Mouse (Mus musculus) CD4-positive, CD25-positive, alpha-beta regulatory T cell, adult 4 months (primary cell): Measurements from ENCODE around the gene Psmd2. TPM values are rescaled to one million over a fixed set of nuclear protein-coding genes. Genes with fewer than 3 reads are reported as not detected.

Experiments used
- ATAC-seq: one replicate; pipeline ENCODE4 v1.8.0; 2017
- polyA plus RNA-seq, 2 experiments: library from polyadenylated mRNA; unstranded; fragments of 100-300 nt; shearing (Covaris generic); gene quantifications; one replicate each; pipeline ENCODE4 v1.2.1; 2017

The Psmd2 gene
- 100 to 1,000 TPM; 179 to 222 TPM for polyA plus RNA-seq

DNA sequence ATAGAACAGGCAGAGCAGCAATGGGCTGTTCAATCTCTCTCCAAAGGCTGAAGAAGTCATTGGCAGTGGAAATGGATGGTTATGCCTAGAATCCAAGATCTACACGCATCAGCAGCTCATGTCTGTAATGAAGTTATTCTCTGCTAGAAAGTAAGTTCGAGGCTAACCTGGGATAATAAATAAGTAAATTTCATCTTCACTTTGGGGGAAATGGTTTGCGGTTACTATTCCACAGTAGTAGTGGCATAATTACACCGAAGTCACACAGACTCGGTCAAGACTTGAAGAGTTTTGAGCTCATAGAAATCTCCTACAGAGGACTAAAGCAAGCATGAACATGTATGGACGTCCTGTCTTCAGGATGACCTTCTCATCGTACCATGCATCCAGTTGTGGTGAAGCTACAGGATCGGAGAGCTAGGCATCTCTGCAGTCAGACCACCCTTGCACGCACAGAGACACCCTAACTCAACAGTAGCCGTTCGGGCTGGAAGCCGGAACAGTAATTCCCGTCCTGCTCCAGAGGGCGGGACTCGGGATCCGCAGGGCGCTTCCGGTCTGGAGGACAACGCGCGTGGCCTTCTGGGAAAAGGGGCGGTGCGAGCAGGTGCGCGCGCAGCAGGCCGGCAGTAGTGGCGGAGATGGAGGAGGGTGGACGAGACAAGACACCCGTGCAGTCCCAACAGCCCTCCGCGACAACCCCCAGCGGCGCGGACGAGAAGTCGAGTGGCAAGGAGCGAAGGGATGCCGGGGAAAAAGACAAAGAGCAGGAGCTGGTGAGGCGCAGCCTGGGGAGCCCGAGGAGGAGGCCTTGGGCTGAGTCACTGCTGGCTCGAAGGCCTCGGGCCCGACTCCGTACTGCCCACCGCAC, at the start of gene Psmd2:
TSS of gene Psmd2 (plus strand) at position 577 of the 871 bp plus-strand sequence.
- peak; percentile 97 for ATAC-seq

DNA sequence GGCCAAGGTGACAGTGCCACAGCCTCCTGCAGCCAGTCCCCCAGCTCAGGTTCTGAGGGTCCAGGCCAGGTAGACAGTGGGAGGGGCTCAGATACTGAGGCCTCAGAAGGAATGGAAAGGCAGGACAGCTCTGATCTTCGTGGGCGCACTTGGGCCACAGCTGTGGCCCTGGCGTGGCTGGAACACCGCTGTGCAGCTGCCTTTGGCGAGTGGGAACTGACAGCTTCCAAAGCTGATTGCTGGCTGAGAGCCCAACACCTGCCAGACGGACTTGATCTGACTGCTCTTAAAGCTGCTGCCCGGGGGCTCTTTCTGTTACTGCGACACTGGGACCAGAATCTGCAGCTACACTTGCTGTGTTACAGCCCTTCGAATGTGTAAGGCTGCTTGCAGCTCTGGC, 46.7 kb upstream of the Psmd2 start:
- ATAC-seq, result no peak

DNA sequence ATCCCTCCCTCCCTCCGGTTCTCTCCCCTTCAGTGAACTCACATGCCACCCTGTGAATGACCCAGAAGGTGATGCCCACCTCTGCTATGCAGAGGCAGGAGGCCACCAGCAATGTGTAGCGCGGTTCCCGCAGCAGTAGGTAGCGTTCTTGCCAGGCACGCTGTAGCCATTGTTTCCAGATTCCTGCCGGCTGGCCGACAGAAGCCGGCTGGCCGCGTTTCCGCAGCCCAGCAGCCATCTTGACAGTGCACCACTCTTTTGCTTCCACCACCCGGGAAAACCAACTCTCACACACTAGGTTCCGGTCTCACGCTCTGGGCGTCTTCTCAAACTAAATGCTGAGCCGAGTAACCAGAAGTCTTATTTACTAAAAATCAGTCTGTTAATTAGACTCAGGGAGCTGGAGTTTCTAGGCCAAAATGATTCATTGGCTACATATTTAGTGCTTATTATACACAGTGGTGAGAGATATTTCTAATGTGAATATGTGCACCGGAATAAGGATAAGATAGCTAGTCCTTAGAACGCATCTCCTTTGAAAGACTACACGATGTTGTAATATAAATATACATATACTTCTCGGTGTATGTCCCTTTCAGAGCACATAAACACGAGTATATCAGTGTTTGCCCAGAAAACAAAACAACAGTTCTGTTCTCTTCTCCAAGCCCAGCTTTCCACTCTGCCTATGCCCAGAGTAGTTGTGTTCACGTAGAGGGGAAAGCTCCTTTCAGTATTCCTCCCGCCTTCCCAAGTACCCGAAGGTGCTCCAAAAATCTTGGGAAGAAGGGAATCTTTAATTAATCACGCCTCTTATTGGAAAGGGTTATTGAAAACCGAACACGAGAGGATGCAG, 40.7 kb upstream of the Psmd2 start:
- peak; percentile 73 for ATAC-seq

DNA sequence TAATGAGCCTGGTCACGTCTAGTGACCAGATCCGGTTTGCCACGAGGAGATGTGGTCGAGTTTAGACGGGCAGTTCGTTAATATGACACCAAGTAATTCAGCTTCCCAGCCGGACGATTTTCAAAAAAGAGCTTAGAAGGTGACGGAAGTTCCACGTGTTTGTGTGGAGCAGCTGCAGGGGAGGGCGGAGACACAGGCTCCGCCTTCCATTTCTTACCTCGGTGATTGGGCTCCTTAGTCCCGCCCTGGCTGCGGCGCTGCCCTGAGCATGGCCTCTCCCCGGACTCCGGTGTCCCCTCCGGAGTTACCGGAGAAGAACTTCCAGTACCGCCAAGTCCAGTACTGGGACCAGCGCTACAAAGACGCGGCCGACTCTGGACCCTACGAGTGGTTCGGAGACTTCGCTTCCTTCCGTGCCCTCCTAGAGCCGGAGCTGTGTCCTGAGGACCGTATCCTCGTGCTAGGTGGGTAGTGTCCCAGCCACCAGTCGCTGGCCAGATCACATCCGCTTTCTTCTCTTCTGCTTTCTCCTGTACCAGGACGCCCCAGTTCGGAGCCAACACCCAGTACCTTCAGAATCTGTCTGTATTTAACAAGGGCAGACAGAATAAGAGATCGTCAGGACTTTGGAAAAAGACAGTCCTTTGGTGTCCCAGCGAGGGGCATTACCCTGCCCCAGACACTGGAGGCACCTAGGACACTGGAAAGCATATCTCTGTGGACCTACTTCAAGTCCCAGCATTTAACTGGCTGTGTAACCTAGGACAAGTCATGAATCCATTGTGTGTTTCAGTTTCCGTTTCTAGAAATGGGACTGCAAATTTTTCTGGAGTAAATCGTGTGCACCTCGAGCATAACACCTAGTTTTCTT, 39.9 kb upstream of the Psmd2 start, which contains the start of the genes Eef1akmt4, Gm49333 and Alg3:
TSS of gene Eef1akmt4 (plus strand) at position 237 of the 871 bp plus-strand sequence.
TSS of gene Gm49333 (plus strand) at position 254 of the 871 bp plus-strand sequence.
TSS of gene Alg3 (minus strand) at position 379 of the 871 bp plus-strand sequence.
- peak; percentile 97 for ATAC-seq

DNA sequence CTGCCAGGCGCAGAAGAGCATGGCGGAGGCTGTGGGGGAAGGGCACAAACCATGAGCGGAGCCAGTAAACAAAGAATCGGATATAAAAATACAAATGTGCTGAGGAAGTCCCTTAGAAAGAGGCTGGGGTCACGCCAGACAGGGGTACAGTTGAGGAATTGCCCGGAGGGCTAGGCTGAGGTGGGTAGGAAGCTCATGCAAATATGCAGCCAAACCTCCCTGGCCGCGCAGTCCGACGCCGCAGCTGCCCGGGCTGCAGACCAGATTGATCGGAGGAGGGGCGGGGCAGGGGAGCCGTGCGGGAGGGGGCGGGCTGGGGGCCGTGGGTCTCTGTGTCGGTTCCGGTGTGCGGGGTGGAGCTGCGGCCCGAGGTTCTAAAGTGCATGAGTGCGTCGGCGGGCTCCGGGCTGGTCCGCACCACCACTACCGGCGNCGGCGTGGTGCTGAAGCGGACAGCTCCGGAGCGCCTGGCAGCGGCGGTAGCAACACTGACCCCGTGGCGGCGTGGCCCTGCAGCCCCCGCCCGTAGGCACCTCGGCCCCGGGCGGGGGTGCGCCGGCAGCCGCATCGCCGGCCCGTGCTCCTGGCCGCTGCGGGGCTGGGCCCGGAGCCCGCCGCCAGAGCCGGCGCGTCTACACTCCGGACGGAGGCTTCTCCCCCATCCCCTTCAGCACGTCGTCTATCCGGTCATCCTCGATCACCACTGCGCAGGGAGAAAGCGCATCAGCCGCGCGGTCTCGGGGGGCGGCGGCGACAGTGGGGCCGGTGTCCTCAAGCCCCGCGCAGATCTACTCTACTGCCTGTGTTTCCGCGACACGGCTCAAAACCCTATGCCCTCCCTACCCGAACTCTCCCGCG, 31.7 kb upstream of the Psmd2 start:
- ATAC-seq, result no peak

DNA sequence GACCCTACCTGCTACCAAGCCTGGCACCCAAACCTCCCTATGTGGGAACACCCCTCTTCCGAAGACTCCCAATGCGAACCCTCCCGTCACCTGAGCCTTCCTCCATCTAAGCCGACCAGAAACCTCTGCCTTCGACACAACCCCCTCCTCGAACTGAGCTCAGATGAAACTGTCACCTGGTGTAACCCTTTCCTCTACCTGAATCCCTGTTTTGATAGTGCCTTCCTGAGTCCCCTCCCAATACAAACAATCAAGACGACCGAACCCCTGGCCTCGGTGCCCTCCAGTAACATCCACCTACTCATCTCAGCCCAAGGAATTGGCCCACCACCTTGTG, 31.1 kb upstream of the Psmd2 start:
- peak; percentile 4 for ATAC-seq

DNA sequence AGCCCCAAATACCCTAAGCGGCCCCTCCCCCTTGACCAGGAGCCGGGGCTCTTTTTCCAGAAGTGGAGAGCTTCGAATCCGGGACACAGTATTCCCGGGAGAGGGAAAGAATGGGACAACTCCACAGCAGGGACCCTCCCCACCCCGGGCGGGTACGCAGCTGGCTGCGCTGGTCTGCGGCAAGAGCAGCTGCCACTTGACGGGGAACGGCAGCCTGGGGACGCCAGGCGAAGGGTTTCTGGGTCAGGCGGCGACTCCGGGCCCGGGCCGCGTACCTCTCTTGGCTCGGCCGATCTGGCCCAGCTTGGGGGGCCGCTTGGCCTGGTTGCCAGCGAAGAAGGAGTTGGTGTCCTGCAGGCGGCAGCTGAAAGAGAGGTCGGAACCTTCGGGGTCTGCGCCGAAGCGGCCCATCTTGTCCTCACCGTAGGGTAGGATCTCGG, 30.7 kb upstream of the Psmd2 start:
- ATAC-seq, result peak; percentile 7

DNA sequence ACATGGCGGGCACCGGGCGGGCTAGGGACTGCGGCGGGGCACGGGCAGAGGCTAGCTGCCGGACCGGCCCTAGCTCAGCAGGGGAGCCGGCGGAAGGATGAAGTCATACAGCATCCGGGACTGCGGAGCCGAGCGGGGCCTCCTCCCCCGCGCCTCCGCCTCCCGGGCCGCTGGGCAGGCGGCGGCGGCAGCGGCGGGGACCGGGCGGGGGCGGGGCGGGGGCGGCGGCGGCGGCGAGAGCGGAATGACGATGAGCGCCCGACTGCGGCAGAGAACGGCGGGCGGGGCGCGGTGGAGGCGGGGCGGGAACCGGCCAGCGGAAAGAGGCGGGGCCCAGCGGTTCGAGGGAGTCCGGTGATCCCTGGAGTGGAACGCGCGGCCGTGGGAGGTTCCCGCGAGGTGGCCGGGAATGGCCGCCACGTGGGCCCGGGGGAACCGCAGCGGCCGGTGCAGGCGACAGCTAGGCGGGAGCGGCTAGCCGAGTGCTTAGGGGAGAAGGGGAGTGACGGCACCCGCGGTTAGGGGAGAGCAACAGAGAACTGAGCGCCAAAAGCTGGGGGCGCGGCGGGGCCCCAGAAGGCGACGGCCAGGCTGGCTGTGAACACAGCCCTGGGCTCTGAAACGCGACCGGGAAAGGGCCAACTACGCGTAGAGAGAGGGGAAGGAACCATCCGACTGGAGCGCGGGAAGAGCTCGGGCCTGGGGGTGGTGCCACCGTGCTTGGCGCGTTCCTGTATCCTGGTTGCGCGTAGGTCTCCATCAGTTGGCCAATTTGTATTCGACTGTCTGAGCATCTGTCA, 30.1 kb upstream of the Psmd2 start, which contains the start of gene Camk2n2:
TSS of gene Camk2n2 (minus strand) at position 97 of the 800 bp plus-strand sequence.
- peak; percentile 55 for ATAC-seq

DNA sequence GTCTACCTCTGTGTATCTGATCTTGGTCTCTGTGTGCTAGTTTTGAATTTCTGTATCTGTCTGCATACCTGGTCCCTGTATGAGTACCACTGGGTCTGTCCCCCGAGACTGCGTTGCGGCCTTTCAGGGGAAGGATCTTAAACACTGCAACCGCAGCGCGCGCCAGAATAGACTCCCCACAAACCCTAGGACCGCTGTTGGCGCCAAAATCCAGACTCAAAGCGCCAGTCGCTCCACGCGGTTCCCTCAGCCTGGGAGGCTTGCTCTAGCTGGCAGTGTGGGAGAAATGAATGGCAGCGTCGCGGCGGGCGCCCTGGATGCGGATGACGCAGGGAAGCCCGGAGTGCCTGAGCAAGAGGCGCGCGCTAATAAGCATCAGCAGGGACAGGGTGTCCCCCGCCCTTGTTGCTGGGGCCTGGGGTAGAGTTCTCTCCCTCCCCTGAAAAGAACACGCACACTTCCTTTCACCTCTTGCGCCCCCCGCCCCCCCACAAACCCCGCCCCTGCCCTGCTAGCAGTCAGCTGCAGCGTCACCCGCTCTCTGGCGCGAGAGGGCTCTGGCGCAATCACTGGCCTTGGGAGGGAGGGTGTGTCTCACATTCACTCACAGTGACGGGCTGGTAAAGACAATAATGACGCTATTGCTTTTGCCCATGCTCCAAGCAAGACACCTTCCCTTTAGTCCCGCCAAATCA, 29.3 kb upstream of the Psmd2 start:
- ATAC-seq, result peak; percentile 28

DNA sequence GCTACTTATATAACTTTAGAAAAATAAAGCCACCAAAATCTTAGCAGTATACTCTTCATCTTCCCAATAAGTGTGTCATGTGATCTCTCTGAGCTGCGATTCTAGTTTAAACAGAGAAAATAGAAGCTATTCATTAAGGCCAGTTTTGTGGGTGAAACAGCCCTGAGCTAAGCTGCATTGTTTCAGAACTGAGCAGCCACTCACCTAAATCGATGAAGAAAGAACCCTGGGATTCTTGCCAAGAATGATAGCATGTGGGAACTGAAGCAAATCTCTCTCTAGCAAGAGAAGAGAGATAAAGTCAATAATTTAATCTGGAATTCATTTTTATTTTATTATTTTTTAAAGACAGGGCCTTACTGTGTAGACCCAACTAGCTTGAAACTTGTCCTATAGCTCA, 28.2 kb upstream of the Psmd2 start:
- ATAC-seq, result no peak

DNA sequence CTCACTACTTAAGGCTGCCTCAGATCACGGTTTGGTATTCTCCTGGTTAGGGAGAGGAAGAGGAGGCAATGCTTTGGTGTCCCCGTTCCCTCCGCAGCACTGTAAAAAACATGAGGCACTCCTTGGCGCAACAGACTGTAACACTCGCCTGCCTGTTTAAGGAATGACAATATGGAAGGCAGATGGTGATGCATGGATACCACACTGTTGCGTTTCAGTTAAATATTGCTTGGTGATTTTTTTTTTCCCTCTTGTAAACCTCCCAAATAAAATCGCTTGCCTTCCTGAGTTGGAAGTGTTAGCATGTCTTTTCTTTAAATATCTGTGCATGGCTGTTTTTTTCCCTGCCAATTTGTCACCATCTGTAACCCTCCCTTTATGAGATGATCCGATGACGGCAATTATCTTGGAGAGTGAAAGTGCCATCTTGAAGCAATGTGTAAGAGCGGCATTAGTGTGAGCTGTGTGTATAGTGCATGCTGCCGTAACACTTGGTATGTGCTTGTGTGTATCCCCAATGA, 22.5 kb upstream of the Psmd2 start:
- no peak for ATAC-seq

DNA sequence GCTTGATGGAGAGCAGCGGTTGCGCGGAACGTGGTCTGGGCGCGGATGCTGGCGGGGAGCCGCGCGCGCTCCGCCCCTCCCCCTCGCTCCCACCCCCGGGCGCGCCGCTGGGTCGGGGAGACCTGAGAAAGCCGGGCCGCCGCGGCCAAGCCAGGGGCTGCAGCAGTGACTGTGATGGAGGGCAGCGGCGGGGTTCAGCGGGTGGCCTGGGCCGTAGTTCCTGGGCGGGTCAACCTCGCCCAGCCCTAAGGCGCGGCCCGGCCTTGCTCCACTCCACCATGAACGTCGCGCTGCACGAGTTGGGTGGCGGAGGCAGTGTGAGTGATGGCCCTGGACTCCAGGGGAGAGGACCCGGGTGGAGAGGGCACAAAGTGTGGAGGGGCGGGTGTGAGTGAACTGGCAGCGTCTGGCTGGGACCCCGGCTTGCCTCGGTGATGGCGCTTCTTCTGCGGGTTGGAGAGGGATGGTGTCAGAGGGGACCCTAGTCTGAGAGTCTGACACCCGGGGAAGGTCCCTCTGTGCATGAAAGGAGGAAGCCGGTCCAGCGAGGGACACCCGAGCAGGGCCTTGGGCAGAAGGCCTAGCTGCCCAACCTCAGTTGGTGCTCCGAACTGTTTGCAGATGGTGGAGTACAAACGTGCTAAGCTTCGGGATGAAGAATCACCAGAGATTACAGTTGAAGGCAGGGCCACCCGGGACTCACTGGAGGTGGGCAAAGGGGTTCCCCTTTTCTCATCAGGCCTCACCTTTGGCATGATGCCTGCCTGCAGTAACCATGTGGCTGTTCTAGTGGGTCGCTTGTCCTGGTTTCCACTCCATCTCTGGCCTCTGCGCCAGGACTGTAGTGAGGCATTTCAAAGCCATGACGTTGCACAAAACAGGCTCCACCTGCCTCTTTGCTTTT, 21.5 kb upstream of the Psmd2 start, which contains the start of gene Ece2:
TSS of gene Ece2 (plus strand) at position 98 of the 904 bp plus-strand sequence.
- no peak for ATAC-seq

DNA sequence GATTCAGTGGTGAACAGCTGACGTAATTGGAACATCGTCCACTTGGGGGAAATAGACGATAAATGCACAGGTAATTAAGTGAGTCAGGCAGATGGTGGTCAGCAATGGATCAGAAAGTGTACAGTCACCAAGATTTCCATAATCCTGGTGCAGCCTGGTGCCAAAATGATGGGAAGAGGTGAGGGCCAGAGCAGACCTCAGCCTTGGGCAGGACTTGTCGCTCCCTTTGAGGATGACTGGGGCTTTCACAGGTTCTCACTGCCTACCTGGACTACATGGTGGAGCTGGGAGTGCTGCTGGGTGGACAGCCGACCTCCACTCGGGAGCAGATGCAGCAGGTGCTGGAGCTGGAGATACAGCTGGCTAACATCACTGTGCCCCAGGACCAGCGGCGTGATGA, 14.0 kb upstream of the Psmd2 start:
- no peak for ATAC-seq

DNA sequence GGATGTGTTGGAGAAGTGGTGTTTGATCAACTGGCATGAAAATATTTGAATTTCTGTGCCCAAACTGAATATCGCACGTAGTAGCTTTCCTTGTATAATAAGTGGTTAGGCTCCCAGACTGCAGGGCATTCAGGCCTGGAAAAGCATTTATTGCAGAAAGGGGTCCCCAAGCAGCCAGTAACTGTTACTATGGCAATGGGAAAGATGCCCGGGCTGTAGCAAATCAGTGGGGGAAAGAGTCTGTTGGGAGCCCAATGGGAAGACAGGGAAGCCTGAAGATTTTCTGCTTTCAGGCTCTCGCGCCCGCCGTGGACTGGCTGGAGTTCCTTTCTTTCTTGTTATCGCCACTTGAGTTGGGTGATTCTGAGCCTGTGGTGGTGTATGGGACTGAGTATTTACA, 13.1 kb upstream of the Psmd2 start:
- no peak for ATAC-seq

DNA sequence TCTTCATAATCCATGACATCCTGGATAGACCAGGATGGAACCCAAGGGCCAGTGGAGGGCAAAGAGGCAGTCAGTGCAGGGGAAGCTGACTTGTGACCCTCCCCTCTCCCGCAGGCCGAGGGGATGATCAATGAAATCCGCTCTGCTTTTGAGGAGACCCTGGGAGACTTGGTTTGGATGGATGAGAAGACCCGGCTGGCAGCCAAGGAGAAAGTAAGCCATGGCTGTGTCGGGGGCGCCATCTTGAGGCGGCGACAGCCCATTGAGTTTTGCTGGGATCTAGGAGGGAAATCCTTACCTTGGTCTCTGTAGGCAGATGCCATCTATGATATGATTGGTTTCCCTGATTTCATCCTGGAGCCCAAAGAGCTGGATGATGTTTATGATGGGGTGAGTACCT, 9.3 kb upstream of the Psmd2 start:
- peak; percentile 74 for ATAC-seq

DNA sequence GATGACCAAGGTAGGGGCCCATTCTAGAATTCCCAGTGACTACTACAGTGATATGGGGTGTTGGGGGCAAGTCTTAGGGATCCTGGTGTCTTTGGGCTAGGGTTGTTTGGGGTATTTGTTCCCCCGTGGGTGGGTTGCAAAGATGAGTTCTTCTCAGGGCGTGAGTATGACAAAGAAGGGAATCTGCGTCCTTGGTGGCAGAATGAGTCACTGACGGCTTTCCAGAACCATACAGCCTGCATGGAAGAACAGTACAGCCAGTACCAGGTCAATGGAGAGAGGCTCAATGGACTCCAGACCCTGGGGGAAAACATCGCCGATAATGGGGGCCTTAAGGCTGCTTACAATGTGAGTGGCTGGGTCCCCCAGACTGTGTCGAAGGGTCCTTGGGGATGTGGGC, 7.5 kb upstream of the Psmd2 start:
- no peak for ATAC-seq

DNA sequence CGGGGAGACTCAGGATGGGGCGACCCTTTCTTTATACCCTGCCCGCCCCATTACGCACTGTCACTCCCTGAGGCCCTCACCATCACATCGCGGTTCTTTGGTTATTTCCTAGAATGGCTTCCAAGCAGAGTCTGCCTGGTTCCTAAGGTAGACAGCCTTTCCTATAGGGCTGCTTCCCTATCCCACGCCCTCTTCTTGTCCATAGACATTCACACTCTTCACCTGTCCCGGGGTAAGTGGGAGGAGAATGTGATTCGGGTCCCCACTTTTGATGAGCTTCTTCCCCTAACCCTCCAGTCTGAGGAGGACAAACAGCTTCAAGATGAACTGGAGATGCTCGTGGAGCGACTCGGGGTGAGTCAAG, 477 bp downstream of the Psmd2 start:
- ATAC-seq, result no peak

DNA sequence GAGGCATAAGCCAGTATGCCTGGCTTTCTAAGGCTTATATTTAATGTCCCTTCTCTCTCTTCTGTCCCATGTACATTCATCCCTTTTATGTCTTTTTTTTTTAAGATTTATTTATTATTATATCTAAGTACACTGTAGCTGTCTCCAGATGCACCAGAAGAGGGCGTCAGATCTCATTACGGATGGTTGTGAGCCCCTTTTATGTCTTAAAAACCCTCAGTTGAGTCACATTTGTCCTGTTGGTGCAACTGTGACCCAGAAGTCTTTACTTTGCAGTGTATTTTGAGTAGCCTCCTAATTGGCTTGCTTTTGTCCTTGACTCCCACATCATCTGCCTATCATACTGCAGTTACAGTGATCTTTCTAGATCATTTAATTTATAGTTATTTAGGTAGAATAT, 1.9 kb downstream of the Psmd2 start:
- ATAC-seq, result no peak
